Mouse (Mus musculus): ENCODE data around the gene Kin. TPM values are rescaled to one million over a fixed set of nuclear protein-coding genes. Genes with fewer than 3 reads are reported as not detected.
A peak's percentile ranks its signal among the peaks of the same experiment; 100 is the strongest.

The Kin gene
- polyA plus RNA-seq, 1 experiment from 2014 or later: 27.9 TPM

GRCm38 (mm10) chr2:10121826-10122225 lies 41.4 kb downstream of the Kin start:
- 66% methylated on average over 3 of the region's 3 CpGs for WGBS
- Histone ChIP-seq H3K4me1 (no peaks in the 10 kb centered on the region), H3K4me3 (no peak overlapping the region), H3K9ac (no peak overlapping the region), H3K27ac (no peak overlapping the region), H3K36me3 (no peaks in the 10 kb centered on the region), H3K27me3 (no peaks in the 10 kb centered on the region), H3K4me2 (replicated peaks) (no peak overlapping the region), H3K9me3 (no peaks in the 10 kb centered on the region)
- ATAC-seq (ENCODE audit: low FRiP score, low read depth): no peak

- 86% methylated on average over 4 of the region's 4 CpGs for WGBS
- Histone ChIP-seq H3K27ac (no peak overlapping the region), H3K9me3 (no peaks in the 10 kb centered on the region), H3K9ac (no peak overlapping the region), H3K36me3 (no peaks in the 10 kb centered on the region), H3K4me2 (replicated peaks) (no peak overlapping the region), H3K27me3 (no peaks in the 10 kb centered on the region), H3K4me3 (no peak overlapping the region), H3K4me1 (no peaks in the 10 kb centered on the region)
- no peak for ATAC-seq (ENCODE audit: low FRiP score, low read depth)
Observed at GRCm38 (mm10) chr2:10126122-10126521, 45.7 kb downstream of the Kin start.

GRCm38 (mm10) chr2:10127471-10127870 lies 47.1 kb downstream of the Kin start:
- no peaks in the 10 kb centered on the region for H3K9me3 ChIP-seq
- H3K27ac ChIP-seq: no peak overlapping the region
- H3K9ac ChIP-seq: no peak overlapping the region
- H3K4me2 ChIP-seq (replicated peaks): no peak overlapping the region
- WGBS: 85% methylated on average over 5 of the region's 5 CpGs
- H3K4me1 ChIP-seq: no peaks in the 10 kb centered on the region
- no peak for ATAC-seq (ENCODE audit: low FRiP score, low read depth)
- H3K4me3 ChIP-seq: no peak overlapping the region
- no peaks in the 10 kb centered on the region for H3K27me3 ChIP-seq
- H3K36me3 ChIP-seq: no peaks in the 10 kb centered on the region

- H3K27ac ChIP-seq: no peak overlapping the region
- H3K9ac ChIP-seq: no peak overlapping the region
- no peak overlapping the region for H3K4me2 ChIP-seq (replicated peaks)
- H3K9me3 ChIP-seq: no peaks in the 10 kb centered on the region
- H3K4me3 ChIP-seq: no peak overlapping the region
- H3K4me1 ChIP-seq: no peaks in the 10 kb centered on the region
- H3K36me3 ChIP-seq: no peaks in the 10 kb centered on the region
- WGBS: 76% methylated on average over 4 of the region's 4 CpGs
- no peak for ATAC-seq (ENCODE audit: low FRiP score, low read depth)
- H3K27me3 ChIP-seq: no peaks in the 10 kb centered on the region
Observed at GRCm38 (mm10) chr2:10128571-10128970, 48.2 kb downstream of the Kin start.

GRCm38 (mm10) chr2:10130341-10130990 lies 50.1 kb downstream of the Kin start:
- Histone ChIP-seq H3K4me3 (no peak overlapping the region), H3K9ac (no peak overlapping the region), H3K36me3 (no peaks in the 10 kb centered on the region), H3K4me2 (replicated peaks) (no peak overlapping the region), H3K27me3 (no peaks in the 10 kb centered on the region), H3K4me1 (no peaks in the 10 kb centered on the region), H3K27ac (no peak overlapping the region), H3K9me3 (no peaks in the 10 kb centered on the region)
- no peak for ATAC-seq (ENCODE audit: low FRiP score, low read depth)
- WGBS: 51% methylated on average over 8 of the region's 8 CpGs

- no peak within 1 kb of the TSS for H3K9ac ChIP-seq
- H3K36me3 ChIP-seq: no peaks in the 10 kb centered on the region
- no peak within 1 kb of the TSS for H3K4me2 ChIP-seq (replicated peaks)
- H3K4me3 ChIP-seq: no peak within 1 kb of the TSS
- H3K4me1 ChIP-seq: no peaks in the 10 kb centered on the region
- no peak for ATAC-seq (ENCODE audit: low FRiP score, low read depth)
- no peaks in the 10 kb centered on the region for H3K27me3 ChIP-seq
- no peaks in the 10 kb centered on the region for H3K9me3 ChIP-seq
- H3K27ac ChIP-seq: no peak within 1 kb of the TSS
- WGBS: 93% methylated on average over 4 of the region's 4 CpGs
Observed at GRCm38 (mm10) chr2:10131296-10131695, 50.9 kb downstream of the Kin start, which contains the start of gene Itih2. Gene Itih2 (minus strand): TSS chr2:10131396.

GRCm38 (mm10) chr2:10132128-10132527 lies 51.7 kb downstream of the Kin start:
- Histone ChIP-seq H3K27ac (no peak overlapping the region), H3K4me1 (no peaks in the 10 kb centered on the region), H3K36me3 (no peaks in the 10 kb centered on the region), H3K4me3 (no peak overlapping the region), H3K4me2 (replicated peaks) (no peak overlapping the region), H3K9me3 (no peaks in the 10 kb centered on the region), H3K27me3 (no peaks in the 10 kb centered on the region), H3K9ac (no peak overlapping the region)
- WGBS: 98% methylated on average over 1 of the region's 1 CpGs
- no peak for ATAC-seq (ENCODE audit: low FRiP score, low read depth)

- Histone ChIP-seq H3K4me3 (no peak overlapping the region), H3K4me1 (no peaks in the 10 kb centered on the region), H3K36me3 (no peaks in the 10 kb centered on the region), H3K9ac (no peak overlapping the region), H3K27me3 (no peaks in the 10 kb centered on the region), H3K27ac (no peak overlapping the region), H3K9me3 (no peaks in the 10 kb centered on the region), H3K4me2 (replicated peaks) (no peak overlapping the region)
- 66% methylated on average over 6 of the region's 6 CpGs for WGBS
- no peak for ATAC-seq (ENCODE audit: low FRiP score, low read depth)
Observed at GRCm38 (mm10) chr2:10133941-10134340, 53.5 kb downstream of the Kin start.

- no peak overlapping the region for H3K4me2 ChIP-seq (replicated peaks)
- 81% methylated on average over 2 of the region's 2 CpGs for WGBS
- peaks cover 8% of the 10 kb centered on the region; the same call in 1 of the 2 replicates for H3K27me3 ChIP-seq
- H3K4me3 ChIP-seq: no peak overlapping the region
- ATAC-seq (ENCODE audit: low FRiP score, low read depth): no peak
- H3K4me1 ChIP-seq: no peaks in the 10 kb centered on the region
- H3K27ac ChIP-seq: no peak overlapping the region
- no peaks in the 10 kb centered on the region for H3K36me3 ChIP-seq
- H3K9me3 ChIP-seq: no peaks in the 10 kb centered on the region
- no peak overlapping the region for H3K9ac ChIP-seq
Observed at GRCm38 (mm10) chr2:10137320-10137719, 56.9 kb downstream of the Kin start.

- H3K4me2 ChIP-seq (replicated peaks): no peak overlapping the region
- H3K9me3 ChIP-seq: no peaks in the 10 kb centered on the region
- H3K36me3 ChIP-seq: no peaks in the 10 kb centered on the region
- no peak overlapping the region; the same call in 1 of the 2 replicates for H3K27ac ChIP-seq
- H3K9ac ChIP-seq: no peak overlapping the region
- peak; percentile 45; the same call in 1 of the 2 replicates for ATAC-seq (ENCODE audit: low FRiP score, low read depth)
- WGBS: 61% methylated on average over 5 of the region's 5 CpGs
- H3K27me3 ChIP-seq: peaks cover 8% of the 10 kb centered on the region; the same call in 1 of the 2 replicates
- no peak overlapping the region for H3K4me3 ChIP-seq
- H3K4me1 ChIP-seq: 0 out of 2 replicates have a peak, but pooled peaks cover 3% of the 10 kb centered on the region
Observed at GRCm38 (mm10) chr2:10140456-10140855, 60.1 kb downstream of the Kin start.

Other genes with a start within 250 kb of the Kin start
- gene 4930412O13Rik, start 199.3 kb upstream of the Kin start, polyA plus RNA-seq (2015; fragmentation: Nextera tagmentation; extraction: Ambion mirVana): 0.23 TPM in 1 of 2 replicates, not detected in the other
- gene 9230102O04Rik, start 191.1 kb upstream of the Kin start, polyA plus RNA-seq (2015; fragmentation: Nextera tagmentation; extraction: Ambion mirVana): not detected in 2 replicates
- 7.8 and 8.9 TPM in 2 replicates for gene Gata3, start 190.6 kb upstream of the Kin start, polyA plus RNA-seq (2015; fragmentation: Nextera tagmentation; extraction: Ambion mirVana)
- gene Taf3, start 32.0 kb upstream of the Kin start, polyA plus RNA-seq (2015; fragmentation: Nextera tagmentation; extraction: Ambion mirVana): 15.2 and 16.5 TPM in 2 replicates
- 528 and 534 TPM in 2 replicates for gene Atp5c1, start 83 bp upstream of the Kin start, polyA plus RNA-seq (2015; fragmentation: Nextera tagmentation; extraction: Ambion mirVana)
- 0.11 and 0.94 TPM in 2 replicates for gene Itih2, start 50.8 kb downstream of the Kin start, polyA plus RNA-seq (2015; fragmentation: Nextera tagmentation; extraction: Ambion mirVana)
- 6.6 and 7.0 TPM in 2 replicates for gene Itih5, start 73.0 kb downstream of the Kin start, polyA plus RNA-seq (2015; fragmentation: Nextera tagmentation; extraction: Ambion mirVana)

All from limb, embryonic 13.5 days (tissue).